Mouse (Mus musculus): Measurements from ENCODE around the gene Prdm10.

The Prdm10 gene

DNA sequence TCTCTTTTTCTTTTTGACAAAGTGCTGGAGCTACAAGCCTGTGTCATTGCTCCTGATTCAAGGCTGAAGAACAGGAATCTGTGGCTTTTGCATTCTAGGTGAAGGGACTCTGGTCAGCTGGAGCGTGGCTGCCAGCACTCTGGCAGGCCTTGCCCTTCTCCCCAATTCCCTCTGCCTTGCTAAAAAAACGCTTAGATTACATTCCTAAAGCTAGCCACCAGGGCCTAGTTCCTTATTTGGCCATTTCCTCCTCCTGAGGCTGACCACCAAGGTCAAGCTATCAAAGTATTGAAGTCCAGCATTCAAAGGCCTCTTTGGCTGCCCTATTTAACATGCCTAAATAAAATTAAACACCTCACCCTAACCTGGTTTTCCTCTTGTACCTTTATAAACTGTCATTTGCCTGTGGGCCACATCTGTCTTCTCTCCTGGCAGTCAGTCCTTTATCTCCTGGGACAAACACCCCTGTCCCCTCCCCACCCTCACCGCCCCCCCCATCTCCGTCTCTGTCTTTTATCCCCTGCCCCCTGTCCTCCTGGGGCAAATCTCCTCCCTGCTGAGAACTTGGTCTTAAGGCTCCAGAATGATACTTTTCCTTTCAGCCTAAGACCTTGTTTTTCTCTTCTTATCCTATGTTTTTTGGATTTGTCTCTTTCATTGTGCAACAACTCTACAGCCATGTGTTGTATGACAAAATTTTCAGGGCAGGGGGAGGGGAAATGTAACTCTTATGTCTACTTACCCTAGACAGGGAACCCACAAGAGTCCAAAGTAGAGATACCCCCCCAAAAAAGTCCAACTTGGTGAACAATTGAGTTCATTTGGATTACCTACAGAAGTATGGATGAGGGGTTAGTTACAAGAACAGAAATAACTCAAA is 17.9 kb upstream of the Prdm10 start:
- no peak for DNase-seq (ENCODE audit: low spot score)

DNA sequence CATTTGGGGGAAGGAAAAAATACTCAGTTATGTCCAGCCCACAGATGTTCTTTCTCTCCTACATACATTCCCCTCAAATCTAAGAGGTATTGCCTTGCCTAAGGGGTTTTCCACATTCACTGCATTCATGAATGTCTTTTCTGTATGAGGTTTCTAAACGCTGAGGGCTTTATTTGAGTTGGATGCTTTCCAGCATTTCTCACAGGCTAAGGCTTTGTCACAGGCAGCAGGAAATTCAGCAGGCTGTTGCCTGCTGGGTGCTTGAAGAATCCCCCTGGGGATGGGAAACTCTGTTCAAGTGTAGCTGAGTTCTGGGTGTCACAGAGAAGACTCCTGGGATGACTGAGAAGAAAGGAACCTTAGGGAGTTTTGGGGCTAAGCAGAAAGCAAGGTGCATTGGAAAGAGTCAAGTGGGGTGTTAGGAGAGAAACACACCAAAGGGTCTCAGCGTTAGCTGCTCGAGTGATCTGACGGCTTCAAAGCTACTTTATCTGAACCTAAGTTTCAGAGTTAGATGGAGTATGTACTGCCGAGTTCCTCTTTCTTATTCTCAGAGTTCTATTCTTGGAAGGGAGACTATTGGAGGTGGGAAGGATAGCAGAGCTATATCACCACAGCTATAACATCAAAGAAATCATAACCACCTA is 14.2 kb upstream of the Prdm10 start:
- DNase-seq (ENCODE audit: low spot score) = no peak

DNA sequence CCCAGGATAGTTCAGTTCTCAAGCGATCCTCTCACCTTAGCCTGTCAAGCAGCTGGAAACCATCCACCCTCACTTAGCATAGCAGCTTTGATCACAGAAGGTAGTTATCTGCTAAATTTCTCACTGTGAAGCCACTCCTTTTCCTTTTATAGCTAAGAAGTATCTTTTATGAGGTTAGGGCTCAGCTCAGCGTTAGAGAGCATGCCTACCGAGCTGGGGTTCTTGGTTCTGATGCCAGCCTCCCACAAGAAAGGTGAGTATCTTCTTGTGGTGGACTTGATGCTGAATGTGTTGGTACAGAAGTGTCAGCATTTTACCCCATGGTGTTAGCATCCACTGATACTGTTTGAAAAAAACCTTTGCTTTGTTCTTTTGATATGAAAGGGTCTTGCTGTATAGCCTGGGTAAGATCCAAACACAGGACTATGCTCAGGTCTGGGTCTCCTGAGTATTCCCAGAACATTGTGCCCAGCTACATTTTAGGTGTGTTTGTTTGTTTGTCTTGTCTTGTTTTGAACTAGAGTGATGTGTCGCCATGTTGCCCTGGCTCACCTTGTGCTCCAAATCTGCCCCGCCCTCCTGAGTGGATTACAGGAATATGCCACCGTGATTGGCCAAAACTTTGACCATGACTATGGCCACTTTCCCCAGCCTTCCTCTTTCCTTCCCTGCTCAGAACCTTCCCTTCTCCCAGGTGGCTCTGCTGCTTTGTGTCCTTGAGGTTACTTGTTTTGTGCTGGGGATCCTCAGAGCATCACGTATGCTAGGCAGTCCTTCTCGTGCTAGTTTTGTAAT is 8.9 kb upstream of the Prdm10 start:
- DNase-seq (ENCODE audit: low spot score) = no peak

DNA sequence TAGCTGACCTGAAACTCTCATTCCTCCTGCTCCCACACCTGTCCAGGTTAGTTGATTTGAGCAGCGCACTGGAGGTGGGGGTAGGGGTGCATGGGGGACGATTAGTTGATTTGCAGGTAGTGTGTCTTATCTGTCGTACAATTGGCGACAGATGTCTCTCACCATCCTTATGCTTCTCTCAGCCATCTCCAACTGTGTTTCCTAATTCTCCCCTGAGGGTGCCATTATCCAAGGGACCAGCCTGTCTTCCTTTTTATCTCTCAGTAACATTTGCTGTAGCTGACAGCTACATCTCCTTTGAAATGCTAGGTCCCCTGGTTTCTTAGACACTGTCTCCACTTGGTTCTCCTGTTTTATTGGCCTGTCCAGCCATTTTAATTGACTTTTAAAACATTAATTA is 8.2 kb upstream of the Prdm10 start:
- DNase-seq (ENCODE audit: low spot score) = peak; percentile 77

DNA sequence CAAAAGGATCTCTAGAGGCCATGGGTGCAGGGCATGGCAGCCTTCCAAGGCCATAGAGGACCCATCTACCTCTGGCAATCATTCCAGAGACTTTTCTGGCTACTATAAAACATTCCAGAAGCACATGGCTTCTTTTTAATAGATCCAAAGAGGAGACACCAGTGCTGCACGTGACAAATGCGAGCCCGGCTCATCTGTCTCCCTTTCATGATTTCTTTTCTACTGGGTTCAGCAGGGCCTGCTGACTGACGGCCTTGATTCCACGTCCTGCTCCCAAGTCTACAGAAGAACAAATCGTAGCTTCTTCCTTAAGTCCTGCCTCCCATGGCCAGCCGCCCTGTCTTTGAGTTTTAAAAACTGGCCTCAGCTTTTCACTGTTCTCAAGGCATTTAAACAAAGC is 1.7 kb upstream of the Prdm10 start:
- no peak for DNase-seq (ENCODE audit: low spot score)

DNA sequence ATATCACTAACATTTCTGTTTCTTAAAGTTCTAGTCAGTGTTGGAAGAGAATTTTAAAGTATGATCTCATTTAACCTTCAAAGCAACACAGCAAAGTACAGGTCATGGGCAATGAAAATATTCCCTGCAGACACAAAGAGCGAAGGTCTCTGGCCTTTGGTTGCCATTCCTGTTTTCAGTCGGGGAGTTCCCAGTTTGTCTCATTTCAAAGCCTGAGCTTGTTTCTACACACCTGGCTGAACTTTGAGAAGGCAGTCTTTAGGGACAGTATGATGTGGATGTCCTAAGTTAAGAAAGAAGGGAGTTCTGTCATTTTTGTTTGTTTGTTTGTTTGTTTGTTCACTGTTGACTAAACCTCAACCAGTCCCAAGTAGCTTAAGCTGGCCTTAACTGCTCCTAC is 1.0 kb upstream of the Prdm10 start:
- no peak for DNase-seq (ENCODE audit: low spot score)

DNA sequence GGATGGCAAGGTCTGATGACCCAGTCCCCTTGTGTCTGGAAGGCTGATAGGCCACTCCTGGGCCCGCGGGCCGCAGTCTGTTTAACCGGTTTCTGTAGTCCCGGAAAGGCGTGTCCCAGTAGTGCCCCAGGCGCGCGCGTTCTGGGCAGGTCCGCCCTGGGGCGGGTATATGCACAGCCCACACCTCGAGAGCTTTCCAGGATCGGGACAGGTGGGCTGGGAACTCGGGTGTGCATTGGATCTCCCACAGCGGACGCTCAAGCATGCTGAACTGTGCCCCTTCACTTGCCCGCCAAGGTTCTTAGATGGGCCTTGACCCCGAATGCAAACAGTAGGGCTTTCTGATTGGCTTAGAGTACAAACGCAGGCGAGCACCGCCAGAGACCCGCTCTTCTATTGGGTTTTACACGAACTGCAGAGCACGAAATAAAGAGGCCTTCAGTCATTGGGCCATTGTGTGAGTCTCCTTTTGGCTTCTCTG is 413 bp upstream of the Prdm10 start:
- DNase-seq (ENCODE audit: low spot score) = peak; percentile 83

DNA sequence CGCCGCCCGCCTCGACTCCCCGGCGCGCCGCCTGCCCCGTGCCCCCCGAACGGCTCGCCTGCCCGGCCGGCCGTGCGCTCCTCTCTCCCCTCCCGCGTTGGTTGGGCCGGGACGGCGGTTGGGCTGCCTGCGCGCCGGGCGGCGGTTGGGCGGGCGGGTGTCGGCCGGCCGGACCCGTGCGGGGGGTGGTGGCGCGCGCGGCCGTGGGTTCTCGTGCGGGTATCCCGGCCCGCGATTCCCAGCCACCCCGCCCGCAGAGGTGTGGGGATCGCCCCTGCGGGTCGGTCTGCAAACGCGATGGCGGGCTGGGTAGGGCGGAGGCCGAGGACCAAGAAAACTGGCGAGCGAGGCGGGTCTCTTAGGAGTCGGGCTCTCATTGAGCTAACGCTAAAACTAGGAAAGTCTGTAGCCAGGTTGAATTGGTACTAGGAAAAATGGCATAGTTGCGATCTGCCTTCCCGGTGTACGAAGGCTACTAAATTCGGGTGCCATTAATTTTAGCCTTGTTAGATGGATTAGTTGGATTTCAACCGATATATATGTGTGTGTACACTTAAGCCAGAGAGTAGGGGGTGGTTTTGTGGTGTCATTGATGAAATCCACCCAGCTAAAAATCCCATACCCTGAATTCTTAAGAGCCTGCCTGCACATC is 799 bp downstream of the Prdm10 start:
- DNase-seq (ENCODE audit: low spot score) = peak; percentile 65

DNA sequence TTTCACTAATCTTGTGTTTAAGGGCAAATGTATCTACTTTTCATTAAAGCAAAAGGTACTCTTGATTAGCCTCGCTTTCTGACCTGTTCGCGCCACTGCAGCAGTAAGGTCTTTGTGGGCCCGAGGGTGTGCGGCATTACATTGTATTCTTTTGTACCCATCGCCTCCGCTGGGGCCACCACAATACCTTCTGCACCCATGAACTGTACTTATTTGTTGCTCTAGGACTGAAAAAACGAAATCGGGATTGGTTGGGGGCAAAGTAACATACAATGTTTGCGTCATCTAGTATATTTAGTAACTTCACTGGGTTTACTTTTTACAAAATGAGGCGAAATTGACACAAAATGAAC is 1.3 kb downstream of the Prdm10 start:
- DNase-seq (ENCODE audit: low spot score) = no peak

DNA sequence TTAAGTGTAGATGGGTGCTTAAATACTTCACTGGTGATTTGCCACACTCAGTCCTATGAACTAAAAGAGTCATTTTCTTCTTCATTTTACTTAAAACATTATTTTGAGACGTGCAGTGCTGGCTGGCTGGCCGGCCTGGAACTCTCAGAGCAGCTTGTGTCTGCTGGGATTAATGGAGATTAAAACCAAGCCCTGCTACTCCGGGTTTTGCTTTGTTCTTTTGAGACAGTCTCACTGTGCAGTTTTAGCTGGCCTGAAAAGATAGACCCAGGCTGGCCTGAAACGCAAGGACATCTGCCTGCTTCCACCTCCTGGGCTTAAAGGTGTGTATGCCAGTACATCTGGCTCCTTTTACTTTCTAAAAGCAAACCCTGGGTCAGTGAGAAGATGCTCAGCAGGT is 2.2 kb downstream of the Prdm10 start:
- DNase-seq (ENCODE audit: low spot score) = no peak

DNA sequence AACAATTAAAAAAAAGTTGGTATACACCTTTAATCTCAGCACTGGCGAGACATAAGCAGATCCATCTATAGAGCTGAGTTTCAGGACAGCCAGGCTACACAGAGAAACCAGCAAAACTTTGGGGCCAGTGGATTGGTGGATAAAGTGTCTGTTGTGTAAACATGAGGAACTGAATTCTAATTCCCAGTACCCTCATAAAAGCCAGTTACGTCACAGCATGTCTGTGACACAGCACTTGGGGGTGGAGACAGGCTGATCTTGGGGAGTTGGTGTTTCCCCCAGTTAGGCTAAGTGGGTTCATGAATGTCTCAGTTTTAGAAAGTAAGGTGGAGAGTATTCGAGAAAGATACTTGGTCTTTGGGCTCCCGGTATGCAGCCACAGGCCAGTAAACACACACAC is 2.7 kb downstream of the Prdm10 start:
- DNase-seq (ENCODE audit: low spot score) = no peak

DNA sequence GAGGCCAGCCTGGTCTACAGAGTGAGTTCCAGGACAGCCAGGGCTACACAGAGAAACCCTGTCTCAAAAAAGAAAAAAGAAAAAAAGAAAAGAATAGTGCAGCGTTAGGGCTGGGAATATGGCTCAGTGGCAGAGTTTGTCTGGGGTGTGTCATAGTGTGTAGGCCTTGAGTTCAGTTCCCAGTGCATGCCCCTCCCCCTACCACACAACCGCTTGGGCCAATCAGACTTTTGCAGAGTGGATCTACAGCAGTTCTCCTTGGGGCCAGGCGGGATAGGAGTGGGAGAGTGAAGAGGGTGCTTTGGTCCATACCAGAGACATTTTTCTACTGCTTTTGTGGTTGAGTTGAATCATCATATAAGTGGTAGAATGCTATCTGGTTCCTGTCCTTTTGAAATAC is 3.6 kb downstream of the Prdm10 start:
- DNase-seq (ENCODE audit: low spot score) = no peak

DNA sequence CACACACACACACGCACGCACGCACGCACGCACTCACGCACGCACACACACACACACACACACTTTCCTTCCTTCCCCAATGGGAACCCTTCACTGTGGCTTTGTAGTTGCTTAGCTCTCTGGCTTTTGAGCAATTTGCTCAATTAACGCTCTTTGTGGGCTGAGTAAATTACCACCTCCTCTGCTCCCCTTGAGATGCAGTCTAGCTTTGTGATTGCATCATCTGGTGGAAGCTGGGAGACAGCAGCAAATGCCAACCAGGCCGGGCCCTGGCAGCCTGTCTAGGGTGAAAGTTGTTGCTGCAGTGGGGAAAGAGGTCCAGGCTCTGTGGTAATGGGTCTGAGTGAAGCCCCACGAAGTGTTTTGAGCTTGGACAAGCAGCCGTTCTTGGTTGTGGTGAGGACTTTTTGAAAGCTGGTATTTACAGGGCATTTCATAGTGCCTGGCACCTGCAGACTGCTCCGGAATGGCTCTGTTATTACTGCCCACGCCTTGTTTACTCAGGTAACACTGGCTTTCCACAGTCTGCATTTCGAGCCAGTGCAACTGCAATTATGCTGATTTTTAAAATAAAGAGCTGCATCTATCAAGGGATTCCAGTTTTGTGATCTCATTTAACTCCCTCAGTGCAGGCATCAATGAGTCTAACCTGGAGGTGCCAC is 10.0 kb downstream of the Prdm10 start:
- DNase-seq (ENCODE audit: low spot score) = no peak

DNA sequence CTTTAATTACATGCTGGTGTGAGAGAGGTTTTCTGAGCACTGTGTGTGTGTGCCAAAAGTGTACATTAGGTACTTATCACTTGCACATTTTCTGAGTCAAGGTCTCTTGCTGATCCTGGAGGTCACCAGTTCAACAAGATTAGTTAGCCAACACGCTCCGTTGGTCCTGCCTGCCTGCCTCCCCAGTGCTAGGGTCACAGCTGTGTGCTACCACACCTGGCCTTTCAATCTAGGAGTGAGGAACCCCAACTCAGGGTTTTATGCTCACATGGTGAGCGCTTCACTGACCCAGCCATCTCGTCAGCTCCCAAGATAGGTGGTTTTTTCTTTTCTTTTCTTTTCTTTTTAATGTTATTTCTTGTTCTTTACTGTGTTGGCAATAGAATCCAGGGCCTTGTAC is 11.6 kb downstream of the Prdm10 start:
- no peak for DNase-seq (ENCODE audit: low spot score)

DNA sequence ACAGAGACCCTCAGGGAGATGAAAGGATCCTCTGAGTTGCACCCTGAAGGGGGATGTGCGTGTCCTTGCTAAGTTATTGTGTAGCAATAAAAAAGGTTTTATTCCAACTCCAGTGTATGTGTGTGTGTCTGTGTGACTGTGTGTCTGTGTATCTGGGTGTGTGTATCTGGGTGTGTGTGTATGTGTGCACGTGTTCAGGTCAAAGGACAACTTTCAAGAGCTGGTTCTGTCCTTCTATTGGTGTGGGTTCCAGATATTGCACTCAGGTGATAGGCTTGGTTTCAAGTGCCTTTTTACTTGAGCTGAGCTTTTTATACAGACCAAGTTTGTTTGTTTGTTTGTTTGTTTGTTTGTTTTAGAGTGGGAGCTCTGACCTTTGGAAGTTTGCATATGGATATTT is 12.9 kb downstream of the Prdm10 start:
- DNase-seq (ENCODE audit: low spot score) = no peak

DNA sequence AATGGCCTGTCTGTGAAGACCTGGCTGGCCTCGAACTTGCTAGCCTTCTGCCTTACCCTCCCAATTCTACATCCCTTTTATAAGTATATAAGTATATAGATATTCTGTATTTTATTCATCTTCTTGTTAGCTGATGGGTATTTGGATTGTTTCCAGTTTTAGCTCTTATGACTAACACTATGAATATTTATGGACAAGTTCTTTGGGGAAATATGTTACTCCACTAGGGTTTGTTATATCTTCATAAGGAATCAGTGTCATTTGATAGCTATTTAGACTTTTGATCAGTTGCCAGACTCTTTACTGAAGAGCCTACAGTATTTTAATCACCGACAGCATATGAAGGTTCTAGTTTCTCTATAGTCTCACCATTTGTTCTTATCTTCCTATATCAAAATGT is 15.0 kb downstream of the Prdm10 start:
- DNase-seq (ENCODE audit: low spot score) = no peak

DNA sequence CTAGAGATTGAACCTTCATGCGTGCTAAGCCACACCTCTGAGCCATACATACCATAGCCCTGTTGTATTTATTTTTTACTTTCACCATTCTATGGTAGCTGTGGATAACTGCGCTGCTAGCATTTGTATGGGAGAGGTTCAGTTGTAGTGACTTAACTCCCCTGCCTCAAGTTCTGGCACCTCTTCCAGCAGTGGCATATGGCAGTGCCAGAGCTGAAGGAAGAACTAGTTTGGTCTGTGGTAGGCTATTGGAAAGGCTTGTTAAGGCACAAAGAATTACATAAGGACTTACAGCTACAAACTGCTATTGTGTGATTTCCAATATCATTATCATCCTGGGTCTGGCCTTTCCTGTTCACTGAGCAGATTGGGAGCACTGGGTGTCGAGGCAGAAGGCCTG is 16.0 kb downstream of the Prdm10 start:
- DNase-seq (ENCODE audit: low spot score) = no peak

DNA sequence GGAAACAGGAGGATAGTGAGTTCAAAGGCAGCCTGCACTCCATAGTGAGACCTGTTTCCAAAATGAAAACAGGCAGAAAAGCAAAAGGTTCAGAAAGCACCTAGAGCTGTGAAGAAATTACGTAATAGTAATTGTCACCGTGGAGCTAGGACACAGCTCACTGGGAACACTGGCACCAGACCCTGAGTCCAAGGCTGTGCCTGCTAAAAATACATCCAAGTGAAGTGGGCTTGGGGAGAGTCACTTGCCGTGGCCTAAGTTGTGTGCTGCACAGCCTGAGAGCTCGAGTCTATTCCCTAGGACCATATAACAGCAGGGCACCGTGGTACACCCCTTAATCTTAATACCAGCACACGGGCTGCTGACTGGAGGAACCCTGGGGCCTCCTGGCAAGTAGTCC is 18.4 kb downstream of the Prdm10 start:
- no peak for DNase-seq (ENCODE audit: low spot score)

DNA sequence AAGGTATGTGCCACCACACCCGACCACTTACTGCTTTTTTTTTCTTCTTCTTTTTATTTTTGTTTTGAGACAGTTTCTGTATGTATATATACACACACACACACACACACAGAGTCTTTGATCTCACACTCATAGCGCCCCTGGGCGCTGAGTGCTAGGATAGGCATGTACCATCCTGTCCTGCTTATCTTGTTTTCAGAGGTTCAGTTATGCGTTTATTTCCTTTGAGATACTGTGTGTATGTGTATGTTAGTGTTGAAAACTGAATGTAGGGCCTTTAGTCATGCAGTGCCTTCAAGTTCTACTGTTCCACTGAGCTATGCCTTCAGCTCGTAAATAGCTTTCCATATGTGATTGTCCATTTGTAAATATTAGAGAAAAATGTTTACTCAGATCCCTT is 20.2 kb downstream of the Prdm10 start:
- DNase-seq (ENCODE audit: low spot score) = no peak

DNA sequence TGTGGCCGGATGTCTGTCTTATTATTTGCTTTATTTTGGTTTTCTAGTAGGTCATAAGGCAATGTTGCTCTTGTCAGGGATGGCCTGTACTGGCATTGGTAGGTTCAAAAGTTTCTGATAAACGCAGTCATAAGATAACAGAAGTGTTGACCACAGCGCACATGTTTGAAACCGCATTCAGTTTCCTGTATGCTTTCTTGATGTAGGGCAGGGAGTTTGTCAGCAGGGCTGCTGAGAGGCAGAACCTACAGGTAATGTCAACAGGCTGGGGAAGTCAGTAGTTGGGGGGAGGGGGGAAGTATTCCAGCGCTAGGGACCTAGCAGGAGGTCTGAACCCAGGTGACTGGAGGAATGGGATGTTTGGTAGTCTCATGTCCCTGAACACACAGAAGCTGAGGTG is 20.8 kb downstream of the Prdm10 start:
- no peak for DNase-seq (ENCODE audit: low spot score)

DNA sequence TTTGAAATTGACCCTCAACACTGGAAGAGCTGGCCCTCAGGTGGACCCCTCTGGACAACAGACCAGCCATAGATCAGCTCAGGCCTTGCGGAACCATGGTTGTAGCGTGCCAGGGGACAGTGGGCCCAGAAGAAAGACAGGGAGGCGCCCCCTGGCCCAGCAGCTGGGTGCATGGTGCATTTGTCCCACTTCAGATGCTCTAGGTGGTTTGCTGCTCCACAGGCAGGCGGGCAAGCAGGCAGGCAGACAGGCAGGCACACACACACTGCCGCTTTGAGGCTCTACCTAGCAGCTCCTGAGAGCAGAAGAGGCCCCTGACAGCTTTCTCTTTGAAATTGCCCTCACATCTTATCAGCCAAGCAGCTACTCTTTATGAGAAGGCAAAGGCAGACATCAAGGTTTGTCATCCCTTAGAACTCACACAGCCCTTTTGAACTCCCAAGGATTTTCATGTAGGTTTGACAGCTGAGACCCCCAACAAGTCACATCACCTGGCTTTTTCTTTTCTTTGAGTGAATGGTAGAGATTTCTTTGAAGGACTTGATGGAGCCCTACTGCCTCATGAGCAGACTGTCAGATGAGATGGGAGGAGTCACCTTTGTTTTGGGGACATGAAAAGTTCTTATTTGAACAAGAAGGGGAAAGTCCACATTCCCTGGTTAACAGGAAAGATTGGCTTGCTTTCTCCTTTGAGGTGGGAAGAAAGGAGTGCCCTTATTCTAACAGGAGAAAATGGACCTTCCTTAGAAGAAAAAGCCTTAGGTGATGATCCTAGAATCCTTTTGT is 21.4 kb downstream of the Prdm10 start:
- DNase-seq (ENCODE audit: low spot score) = no peak

Data from c-Kit-positive CD71-positive TER-119-positive erythroid progenitor cells, embryonic 14.5 days (primary cell).